Mouse (Mus musculus): ENCODE results near the gene Sept8. TPM values are rescaled to one million over a fixed set of nuclear protein-coding genes. Genes with fewer than 3 reads are reported as not detected.

Gene Sept8
- polyA plus RNA-seq (2012; rRNA removed; ENCODE audit: low replicate concordance): 5.4 and 13.0 TPM in 2 replicates

GRCm38 (mm10) chr11:53519207-53520121 is at the start of gene Sept8:
TSS of gene Sept8 (plus strand) at chr11:53519257.

GRCm38 (mm10) chr11:53469968-53470695 is 48.9 kb upstream of the Sept8 start, which contains the start of gene Gm9837:
TSS of gene Gm9837 (minus strand) at chr11:53470479.

GRCm38 (mm10) chr11:53479783-53480301 is 39.2 kb upstream of the Sept8 start, which contains the start of the genes Gm9945 and Sowaha:
TSS of gene Gm9945 (plus strand) at chr11:53480166.
TSS of gene Sowaha (minus strand) at chr11:53480274.

GRCm38 (mm10) chr11:53567224-53568014 is 48.4 kb downstream of the Sept8 start, which contains the start of gene Kif3a:
TSS of gene Kif3a (plus strand) at chr11:53567379.

Other genes with a start within 250 kb of the Sept8 start
- 21.1 and 23.7 TPM in 2 replicates for gene Hspa4, start 218.8 kb upstream of the Sept8 start, polyA plus RNA-seq (2012; rRNA removed; ENCODE audit: low replicate concordance)
- 2.9 and 3.1 TPM in 2 replicates for gene Zcchc10, start 194.6 kb upstream of the Sept8 start, polyA plus RNA-seq (2012; rRNA removed; ENCODE audit: low replicate concordance)
- gene Aff4, start 168.4 kb upstream of the Sept8 start, polyA plus RNA-seq (2012; rRNA removed; ENCODE audit: low replicate concordance): 2.2 and 2.9 TPM in 2 replicates
- gene Leap2, start 96.1 kb upstream of the Sept8 start, polyA plus RNA-seq (2012; rRNA removed; ENCODE audit: low replicate concordance): 68.8 and 208 TPM in 2 replicates
- 990 and 1,353 TPM in 2 replicates for gene Uqcrq, start 88.4 kb upstream of the Sept8 start, polyA plus RNA-seq (2012; rRNA removed; ENCODE audit: low replicate concordance)
- gene Gdf9, start 88.2 kb upstream of the Sept8 start, polyA plus RNA-seq (2012; rRNA removed; ENCODE audit: low replicate concordance): 0.57 and 1.0 TPM in 2 replicates
- 0.06 and 0.16 TPM in 2 replicates for gene Gm10447, start 62.1 kb upstream of the Sept8 start, polyA plus RNA-seq (2012; rRNA removed; ENCODE audit: low replicate concordance)
- gene Shroom1, start 62.1 kb upstream of the Sept8 start, polyA plus RNA-seq (2012; rRNA removed; ENCODE audit: low replicate concordance): 4.0 and 5.3 TPM in 2 replicates
- gene Gm9837, start 48.8 kb upstream of the Sept8 start, polyA plus RNA-seq (2012; rRNA removed; ENCODE audit: low replicate concordance): not detected in 2 replicates
- not detected in 2 replicates for gene Gm9945, start 39.1 kb upstream of the Sept8 start, polyA plus RNA-seq (2012; rRNA removed; ENCODE audit: low replicate concordance)
- 10.5 and 34.0 TPM in 2 replicates for gene Sowaha, start 39.0 kb upstream of the Sept8 start, polyA plus RNA-seq (2012; rRNA removed; ENCODE audit: low replicate concordance)
- 0.30 and 0.69 TPM in 2 replicates for gene Kif3a, start 48.1 kb downstream of the Sept8 start, polyA plus RNA-seq (2012; rRNA removed; ENCODE audit: low replicate concordance)
- 0.39 TPM in 1 of 2 replicates, not detected in the other for gene Il4, start 99.4 kb downstream of the Sept8 start, polyA plus RNA-seq (2012; rRNA removed; ENCODE audit: low replicate concordance)
- gene Il13, start 115.4 kb downstream of the Sept8 start, polyA plus RNA-seq (2012; rRNA removed; ENCODE audit: low replicate concordance): not detected in 2 replicates
- 1.8 and 2.0 TPM in 2 replicates for gene Rad50, start 188.1 kb downstream of the Sept8 start, polyA plus RNA-seq (2012; rRNA removed; ENCODE audit: low replicate concordance)
- not detected in 2 replicates for gene Il5, start 201.5 kb downstream of the Sept8 start, polyA plus RNA-seq (2012; rRNA removed; ENCODE audit: low replicate concordance)